Mouse (Mus musculus) liver, adult 2 months (tissue): ENCODE measurements at regions not wholly inside any gene's neighbourhood (a gene's known extent, or its start where the extent isn't known, plus 50 kb on each side); places are given as distances from the start of the nearest gene placed in this dataset.

Experiments used
- CTCF ChIP-seq: fragments of 200-500 bp; IDR thresholded peaks from 2 replicates; pipeline ENCODE4 v1.5.1; 2011; ENCODE audit warnings: low read depth, low read length, control low read depth
- POLR2A ChIP-seq: fragments of 200-500 bp; IDR thresholded peaks from 2 replicates; pipeline ENCODE4 v1.6.1; 2011; ENCODE audit warnings: low read length, control low read depth; ENCODE audit not compliant: insufficient read depth; ENCODE audit errors: extremely low read depth

DNA sequence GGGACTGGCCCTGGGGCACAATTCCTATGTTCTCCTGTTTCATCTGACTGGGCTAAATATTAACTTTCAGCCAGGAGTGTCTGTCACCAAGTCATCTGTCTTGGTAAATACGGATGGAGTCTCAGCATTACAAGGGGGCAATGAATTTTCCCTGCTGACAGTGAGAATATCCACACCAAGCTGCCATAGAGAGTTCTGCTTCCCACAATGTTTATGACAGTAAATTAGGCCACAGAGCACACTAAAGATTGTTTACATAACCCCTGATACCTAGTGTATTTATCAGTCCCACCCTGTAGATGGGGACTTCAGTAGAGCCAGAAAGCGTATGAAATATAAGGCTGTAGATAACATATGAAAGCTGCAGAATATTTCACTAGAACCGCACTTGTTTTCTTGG lies 150.6 kb upstream of the Osr1 start:
- no peak for TF ChIP-seq POLR2A
- TF ChIP-seq CTCF = no peak
